ENCODE assay signal across 8 mouse cellular contexts in genomic region chr12:28649141-28650110, GRCm38 (mm10). TPM values are rescaled to one million over a fixed set of nuclear protein-coding genes. Genes with fewer than 3 reads are reported as not detected.
DNase-seq lines count a peak whose midpoint lies in the region; ATAC-seq and TF ChIP-seq lines count a peak whose summit lies in the region.

TSS of gene Rnaseh1 (plus strand) at chr12:28649602.

- peaks cover 30% of the 10 kb centered on the region for H3K36me3 ChIP-seq in heart, embryonic 13.5 days
- 0 out of 2 replicates have a peak, but pooled peaks cover 2% of the 10 kb centered on the region for H3K36me3 ChIP-seq in liver, embryonic 11.5 days (ENCODE audit: control insufficient read depth, insufficient read depth, low read length)
- peaks cover 7% of the 10 kb centered on the region for H3K36me3 ChIP-seq in myocyte (ENCODE audit: control insufficient read depth, insufficient read depth)

- peak within 1 kb of the TSS; percentile 84 for H3K4me3 ChIP-seq in heart, embryonic 13.5 days
- peak within 1 kb of the TSS; percentile 76 for H3K4me3 ChIP-seq in liver, embryonic 11.5 days (ENCODE audit: low read depth, low read length)
- H3K4me3 ChIP-seq in myocyte, result peak within 1 kb of the TSS; percentile 63

- peaks cover 13% of the 10 kb centered on the region for H3K79me2 ChIP-seq in myocyte (ENCODE audit: control insufficient read depth, insufficient read depth)

- 2% methylated on average over 52 of the region's 52 CpGs for WGBS in heart, embryonic 13.5 days
- WGBS in liver, embryonic 11.5 days, result 2% methylated on average over 52 of the region's 52 CpGs

- H3K27me3 ChIP-seq in heart, embryonic 13.5 days (replicated peaks), result no peaks in the 10 kb centered on the region; the same call in 1 of the 2 replicates
- H3K27me3 ChIP-seq in liver, embryonic 11.5 days (replicated peaks; ENCODE audit: control insufficient read depth, insufficient read depth, low read length), result no peaks in the 10 kb centered on the region
- H3K27me3 ChIP-seq in myocyte (ENCODE audit: control insufficient read depth, insufficient read depth, insufficient read length), result no peaks in the 10 kb centered on the region

- peaks cover 15% of the 10 kb centered on the region for H3K4me1 ChIP-seq in heart, embryonic 13.5 days
- H3K4me1 ChIP-seq in liver, embryonic 11.5 days (replicated peaks; ENCODE audit: control insufficient read depth, insufficient read depth, low read length), result no peaks in the 10 kb centered on the region; the same call in 1 of the 2 replicates

- peak; percentile 99 for ATAC-seq in CD4-positive, CD25-positive, alpha-beta regulatory T cell, adult 4 months
- ATAC-seq in heart, embryonic 13.5 days (ENCODE audit: extremely low read depth, insufficient number of reproducible peaks, low FRiP score, low TSS enrichment), result peak; percentile 83
- ATAC-seq in liver, embryonic 11.5 days (replicated peaks; ENCODE audit: low FRiP score), result peak; percentile 94

- no peaks in the 10 kb centered on the region for H3K9me3 ChIP-seq in heart, embryonic 13.5 days
- no peaks in the 10 kb centered on the region for H3K9me3 ChIP-seq in liver, embryonic 11.5 days (ENCODE audit: control insufficient read depth, low read length)

- H3ac ChIP-seq in myocyte (ENCODE audit: control insufficient read depth, insufficient read length), result peak within 1 kb of the TSS; percentile 59

- H3K27ac ChIP-seq in heart, embryonic 13.5 days (replicated peaks), result peak within 1 kb of the TSS; percentile 68
- no peak within 1 kb of the TSS for H3K27ac ChIP-seq in liver, embryonic 11.5 days (ENCODE audit: low read depth, low read length)

- TF ChIP-seq POLR2A in myocyte (IDR thresholded peaks at IDR 0.05; ENCODE audit: insufficient read length, low read depth), result peak; percentile 100

- peak within 1 kb of the TSS; percentile 84 for H3K4me2 ChIP-seq in heart, embryonic 13.5 days
- H3K4me2 ChIP-seq in liver, embryonic 11.5 days, result peak within 1 kb of the TSS; percentile 68
- peak within 1 kb of the TSS; percentile 93 for H3K4me2 ChIP-seq in myocyte (ENCODE audit: low read depth)

- DNase-seq in c-Kit-negative CD71-positive TER-119-positive erythroid progenitor cells, embryonic 14.5 days (ENCODE audit: low read depth, low spot score), result peak; percentile 74
- DNase-seq in fibroblast of lung, adult 2 months (ENCODE audit: low read depth), result peak; percentile 59
- peak; percentile 95 for DNase-seq in kidney, postnatal 10 days
- peak; percentile 90 for DNase-seq in liver, embryonic 11.5 days (ENCODE audit: low spot score)
- DNase-seq in spleen, postnatal 4 days (ENCODE audit: low spot score in 2 of 2), result peak; percentile 86 to 93

- peak within 1 kb of the TSS; percentile 88 for H3K9ac ChIP-seq in heart, embryonic 13.5 days
- peak within 1 kb of the TSS; percentile 76 for H3K9ac ChIP-seq in liver, embryonic 11.5 days (ENCODE audit: low read depth, low read length)

TF ChIP-seq in myocyte, 11 proteins besides CTCF, POLR2A, EP300 and RAD21:
- TF ChIP-seq TCF3 (IDR thresholded peaks at IDR 0.05; ENCODE audit: insufficient read length, low read depth) (no peak), POLR2AphosphoS2 (IDR thresholded peaks at IDR 0.05; ENCODE audit: insufficient read length, low read depth) (peak; percentile 98), MYOD1 (IDR thresholded peaks at IDR 0.05; ENCODE audit: control insufficient read depth in 1 of 3, insufficient read length in 2 of 3, low read depth in 2 of 3) (peak in 1 of 3 experiments; percentile 41)
TF ChIP-seq in myocyte: peak in this region for 2.

RNA-seq across cellular contexts. Expression of gene Rnaseh1, which starts in this region (rescaled TPM):
- 10 to 100 TPM; 31.1 to 47.1 TPM for polyA plus RNA-seq in CD4-positive, CD25-positive, alpha-beta regulatory T cell, adult 4 months (2017; shearing (Covaris generic))
- 19.0 and 19.6 TPM in 2 replicates for polyA plus RNA-seq in heart, embryonic 13.5 days (2015; fragmentation: Nextera tagmentation; extraction: Ambion mirVana)
- 28.7 and 30.8 TPM in 2 replicates for polyA plus RNA-seq in liver, embryonic 11.5 days (2014; fragmentation: Nextera tagmentation; extraction: Ambion mirVana)
- polyA plus RNA-seq in myocyte (2012; fragmentation: generic; extraction: Trizol), result 8.7 TPM
